Mouse (Mus musculus) liver, embryonic 15.5 days (tissue): ENCODE results near the gene Hacd2. TPM values are rescaled to one million over a fixed set of nuclear protein-coding genes. Genes with fewer than 3 reads are reported as not detected.

Experiments
- ATAC-seq: fragments of 200-750 bp; cut with Nextera tagmentation; 2 replicates; pipeline ENCODE4 v1.8.0; 2017; ENCODE audit warnings: moderate number of reproducible peaks, mild to moderate bottlenecking, moderate library complexity; ENCODE audit not compliant: insufficient read depth
- H3K27ac ChIP-seq: fragments of 300-500 bp; sonication (generic); replicated peaks from 2 replicates; pipeline ENCODE4 v1.5.1; 2015; ENCODE audit warnings: mild to moderate bottlenecking, inconsistent platforms
- H3K27me3 ChIP-seq: fragments of 300-500 bp; sonication (generic); 2 replicates; pipeline ENCODE4 v1.6.1; 2015; ENCODE audit warnings: mild to moderate bottlenecking, inconsistent platforms
- H3K36me3 ChIP-seq: fragments of 300-500 bp; sonication (generic); replicated peaks from 2 replicates; pipeline ENCODE4 v1.6.1; 2015; ENCODE audit warnings: moderate library complexity, mild to moderate bottlenecking, inconsistent platforms
- H3K4me1 ChIP-seq: fragments of 300-500 bp; sonication (generic); replicated peaks from 2 replicates; pipeline ENCODE4 v1.6.1; 2015; ENCODE audit warnings: inconsistent platforms
- H3K4me2 ChIP-seq: fragments of 300-500 bp; sonication (generic); 2 replicates; pipeline ENCODE4 v1.6.1; 2015; ENCODE audit warnings: moderate library complexity, mild to moderate bottlenecking, inconsistent platforms
- H3K4me3 ChIP-seq: fragments of 300-500 bp; sonication (generic); replicated peaks from 2 replicates; pipeline ENCODE4 v1.5.1; 2015; ENCODE audit warnings: mild to moderate bottlenecking, inconsistent platforms
- H3K9ac ChIP-seq: fragments of 300-500 bp; sonication (generic); 2 replicates; pipeline ENCODE4 v1.6.1; 2015; ENCODE audit warnings: moderate library complexity, mild to moderate bottlenecking, inconsistent platforms
- H3K9me3 ChIP-seq: fragments of 300-500 bp; sonication (generic); replicated peaks from 2 replicates; pipeline ENCODE4 v1.6.1; 2016; ENCODE audit warnings: inconsistent platforms
- WGBS: fragments of 180-500 bp; shearing (Covaris S2); methylation state at CpG from one replicate; pipeline ENCODE4 v1.1.7; 2015; ENCODE audit warnings: mixed read lengths; ENCODE audit not compliant: insufficient replicate concordance; 5-methylcytosine and 5-hydroxymethylcytosine counted together
- polyA plus RNA-seq: library from polyadenylated mRNA; unstranded; fragments of >200 nt; fragmentation: Nextera tagmentation; extraction: Ambion mirVana; gene quantifications from 2 replicates; pipeline ENCODE4 v1.2.1, GENCODE M21; 2015

Gene Hacd2
- polyA plus RNA-seq, 1 experiment from 2014 or later = 105 TPM

DNA sequence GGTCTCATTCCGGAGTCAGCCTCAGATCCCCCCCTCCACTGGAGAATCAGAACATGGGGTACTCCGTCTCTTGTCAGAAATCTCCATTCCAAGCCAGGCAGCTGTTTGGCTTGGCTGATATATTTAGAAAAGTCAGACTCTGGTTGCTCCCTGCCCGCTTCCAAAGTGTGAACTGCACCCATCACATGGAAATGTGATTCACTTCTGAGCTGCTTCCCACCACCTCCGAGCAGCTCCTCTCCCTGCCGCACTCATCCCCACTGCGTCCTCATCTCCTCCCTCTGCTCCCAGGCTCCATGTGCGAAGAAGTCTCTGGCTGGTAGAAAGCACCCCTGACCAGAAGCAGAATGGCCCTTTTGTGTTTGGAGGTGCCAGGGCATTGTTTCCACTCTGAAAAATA, 95.2 kb downstream of the Hacd2 start:
- no peak overlapping the region for H3K4me3 ChIP-seq
- H3K36me3 ChIP-seq = no peaks in the 10 kb centered on the region
- H3K4me2 ChIP-seq = no peak overlapping the region
- no peak for ATAC-seq
- H3K27ac ChIP-seq = no peak overlapping the region
- WGBS = 55% methylated on average over 7 of the region's 7 CpGs
- no peaks in the 10 kb centered on the region for H3K9me3 ChIP-seq
- no peaks in the 10 kb centered on the region for H3K27me3 ChIP-seq
- H3K4me1 ChIP-seq = no peaks in the 10 kb centered on the region
- no peak overlapping the region for H3K9ac ChIP-seq

- H3K4me1 ChIP-seq = no peaks in the 10 kb centered on the region
- WGBS = 58% methylated on average over 4 of the region's 4 CpGs
These were observed 98.4 kb downstream of the Hacd2 start for GRCm38 (mm10) chr16:35120603-35121002.

DNA sequence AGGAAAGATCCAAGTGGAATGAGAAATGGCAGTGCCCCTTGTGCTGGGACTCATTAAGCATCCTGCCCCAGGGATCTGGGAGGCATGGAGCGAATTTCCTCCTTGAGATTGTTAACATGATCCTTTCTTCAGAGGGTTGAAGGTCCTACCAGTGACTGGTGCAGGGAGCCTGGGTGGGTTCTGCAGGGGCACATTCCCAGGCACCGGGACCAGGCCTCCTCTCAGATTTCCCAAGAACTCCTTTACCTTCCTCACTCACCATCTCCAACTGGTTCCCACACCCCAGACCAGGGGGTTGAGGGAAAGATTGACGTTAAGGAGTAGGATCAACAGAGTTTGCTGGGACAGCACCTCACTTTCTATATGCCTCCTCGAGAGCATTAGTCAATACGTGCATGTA, 105.0 kb downstream of the Hacd2 start:
- 71% methylated on average over 5 of the region's 5 CpGs for WGBS
- H3K4me2 ChIP-seq = no peak overlapping the region

More at GRCm38 (mm10) chr16:35120603-35121002, 98.4 kb downstream of the Hacd2 start:
- Histone ChIP-seq H3K9me3 (no peaks in the 10 kb centered on the region), H3K4me3 (no peak overlapping the region), H3K4me2 (no peak overlapping the region), H3K27ac (no peak overlapping the region), H3K27me3 (no peaks in the 10 kb centered on the region), H3K36me3 (no peaks in the 10 kb centered on the region), H3K9ac (no peak overlapping the region)
- ATAC-seq = no peak

GRCm38 (mm10) chr16:35130172-35130571, 107.9 kb downstream of the Hacd2 start:
- Histone ChIP-seq H3K4me1 (no peaks in the 10 kb centered on the region), H3K9me3 (no peaks in the 10 kb centered on the region), H3K4me2 (no peak overlapping the region), H3K27me3 (no peaks in the 10 kb centered on the region), H3K27ac (no peak overlapping the region), H3K36me3 (no peaks in the 10 kb centered on the region), H3K9ac (no peak overlapping the region), H3K4me3 (no peak overlapping the region)
- 34% methylated on average over 3 of the region's 3 CpGs for WGBS
- ATAC-seq = no peak

More for the DNA sequence above, 105.0 kb downstream of the Hacd2 start:
- H3K4me1 ChIP-seq = no peaks in the 10 kb centered on the region
- H3K9me3 ChIP-seq = no peaks in the 10 kb centered on the region
- no peak overlapping the region for H3K4me3 ChIP-seq
- no peaks in the 10 kb centered on the region for H3K36me3 ChIP-seq
- H3K27me3 ChIP-seq = no peaks in the 10 kb centered on the region
- ATAC-seq = no peak
- no peak overlapping the region for H3K9ac ChIP-seq
- H3K27ac ChIP-seq = no peak overlapping the region

GRCm38 (mm10) chr16:35139416-35139815, 117.2 kb downstream of the Hacd2 start:
- 71% methylated on average over 6 of the region's 6 CpGs for WGBS
- H3K9me3 ChIP-seq = no peaks in the 10 kb centered on the region
- no peaks in the 10 kb centered on the region for H3K36me3 ChIP-seq
- H3K27me3 ChIP-seq = no peaks in the 10 kb centered on the region; the same call in 1 of the 2 replicates
- 0 out of 2 replicates have a peak, but pooled peaks cover 3% of the 10 kb centered on the region for H3K4me1 ChIP-seq
- no peak overlapping the region for H3K4me3 ChIP-seq
- no peak overlapping the region for H3K27ac ChIP-seq
- no peak overlapping the region for H3K4me2 ChIP-seq
- no peak overlapping the region for H3K9ac ChIP-seq
- no peak for ATAC-seq

- Histone ChIP-seq H3K4me1 (0 out of 2 replicates have a peak, but pooled peaks cover 3% of the 10 kb centered on the region), H3K27ac (no peak overlapping the region), H3K9me3 (no peaks in the 10 kb centered on the region), H3K4me3 (no peak overlapping the region), H3K4me2 (no peak overlapping the region), H3K27me3 (no peaks in the 10 kb centered on the region; the same call in 1 of the 2 replicates), H3K9ac (no peak overlapping the region), H3K36me3 (no peaks in the 10 kb centered on the region)
- WGBS = 38% methylated on average over 11 of the region's 11 CpGs
- ATAC-seq = no peak
These were observed 117.8 kb downstream of the Hacd2 start for GRCm38 (mm10) chr16:35139873-35140619.

DNA sequence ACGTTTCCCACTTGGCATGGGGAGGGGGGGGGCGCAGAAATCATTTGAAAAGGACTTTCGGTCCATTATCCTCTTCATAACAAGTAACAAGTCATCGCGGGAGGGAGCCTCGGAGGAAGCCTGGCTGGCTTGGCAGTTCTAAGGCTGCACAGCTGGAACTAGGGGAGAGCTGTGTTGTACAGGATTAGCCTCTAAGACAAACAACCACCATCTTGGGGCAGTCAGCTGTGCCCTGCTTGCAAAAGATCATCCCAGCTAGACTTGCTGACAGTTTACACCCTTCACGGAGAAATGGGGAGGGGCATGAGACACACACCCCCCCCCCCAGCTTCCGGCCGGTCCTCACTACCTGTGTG, 118.4 kb downstream of the Hacd2 start:
- no peak overlapping the region for H3K4me2 ChIP-seq
- 0 out of 2 replicates have a peak, but pooled peaks cover 3% of the 10 kb centered on the region for H3K4me1 ChIP-seq
- H3K4me3 ChIP-seq = no peak overlapping the region
- H3K36me3 ChIP-seq = no peaks in the 10 kb centered on the region
- no peak for ATAC-seq
- no peaks in the 10 kb centered on the region; the same call in 1 of the 2 replicates for H3K27me3 ChIP-seq
- H3K9ac ChIP-seq = no peak overlapping the region
- WGBS = 61% methylated on average over 9 of the region's 9 CpGs
- no peak overlapping the region for H3K27ac ChIP-seq
- H3K9me3 ChIP-seq = no peaks in the 10 kb centered on the region

- H3K4me3 ChIP-seq = no peak overlapping the region
- H3K4me1 ChIP-seq = 0 out of 2 replicates have a peak, but pooled peaks cover 3% of the 10 kb centered on the region
- H3K9ac ChIP-seq = no peak overlapping the region
- H3K27ac ChIP-seq = no peak overlapping the region
- H3K4me2 ChIP-seq = no peak overlapping the region
- ATAC-seq = no peak
- no peaks in the 10 kb centered on the region; the same call in 1 of the 2 replicates for H3K27me3 ChIP-seq
- 73% methylated on average over 8 of the region's 8 CpGs for WGBS
- no peaks in the 10 kb centered on the region for H3K9me3 ChIP-seq
- no peaks in the 10 kb centered on the region for H3K36me3 ChIP-seq
These were observed 119.6 kb downstream of the Hacd2 start for GRCm38 (mm10) chr16:35141839-35142238.

GRCm38 (mm10) chr16:35146153-35146552, 123.9 kb downstream of the Hacd2 start:
- Histone ChIP-seq H3K4me3 (no peak overlapping the region), H3K36me3 (no peaks in the 10 kb centered on the region), H3K27ac (no peak overlapping the region), H3K4me1 (no peaks in the 10 kb centered on the region), H3K9me3 (no peaks in the 10 kb centered on the region), H3K4me2 (no peak overlapping the region), H3K9ac (no peak overlapping the region), H3K27me3 (peaks cover 20% of the 10 kb centered on the region)
- no peak for ATAC-seq
- WGBS = 22% methylated on average over 4 of the region's 4 CpGs

GRCm38 (mm10) chr16:35153146-35153755, 131.0 kb downstream of the Hacd2 start:
- Histone ChIP-seq H3K9me3 (no peaks in the 10 kb centered on the region), H3K9ac (no peak overlapping the region), H3K27ac (no peak overlapping the region), H3K4me2 (no peak overlapping the region), H3K36me3 (no peaks in the 10 kb centered on the region), H3K4me1 (peaks cover 8% of the 10 kb centered on the region), H3K4me3 (no peak overlapping the region), H3K27me3 (peaks cover 90% of the 10 kb centered on the region)
- ATAC-seq = no peak
- WGBS = 8% methylated on average over 12 of the region's 12 CpGs

DNA sequence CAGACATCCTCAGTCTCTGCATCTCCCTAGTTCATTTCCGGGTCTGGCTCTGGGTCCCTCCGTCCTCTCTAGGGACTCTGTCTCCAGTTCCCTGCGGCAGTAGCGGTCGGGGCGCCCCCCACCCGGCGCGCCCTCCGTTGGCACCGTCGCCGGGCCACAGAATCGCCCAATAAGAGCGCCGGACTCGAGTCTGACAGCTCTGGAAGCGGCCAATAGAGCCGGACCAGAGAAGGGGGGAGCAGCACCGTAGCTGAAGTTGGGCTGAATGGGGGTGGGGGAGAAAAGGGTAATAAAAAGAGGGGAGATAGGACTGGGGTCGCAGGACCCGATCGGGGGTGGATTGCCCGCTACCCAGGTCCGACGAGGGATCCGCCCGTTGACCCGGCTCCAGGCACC, 132.0 kb downstream of the Hacd2 start:
- Histone ChIP-seq H3K27ac (no peak overlapping the region), H3K9ac (no peak overlapping the region), H3K4me3 (peak overlapping the region; percentile 48), H3K27me3 (peaks cover 90% of the 10 kb centered on the region), H3K36me3 (no peaks in the 10 kb centered on the region), H3K4me2 (peak overlapping the region; percentile 70), H3K9me3 (no peaks in the 10 kb centered on the region), H3K4me1 (peaks cover 8% of the 10 kb centered on the region)
- ATAC-seq = no peak
- 1% methylated on average over 29 of the region's 29 CpGs for WGBS
